Mouse (Mus musculus): ENCODE data around the gene 2200002D01Rik.

2200002D01Rik gene

GRCm38 (mm10) chr7:29279924-29280323 lies 31.7 kb upstream of the 2200002D01Rik start:
- peak; percentile 43 for DNase-seq (ENCODE audit: low read depth, low spot score)

DNA sequence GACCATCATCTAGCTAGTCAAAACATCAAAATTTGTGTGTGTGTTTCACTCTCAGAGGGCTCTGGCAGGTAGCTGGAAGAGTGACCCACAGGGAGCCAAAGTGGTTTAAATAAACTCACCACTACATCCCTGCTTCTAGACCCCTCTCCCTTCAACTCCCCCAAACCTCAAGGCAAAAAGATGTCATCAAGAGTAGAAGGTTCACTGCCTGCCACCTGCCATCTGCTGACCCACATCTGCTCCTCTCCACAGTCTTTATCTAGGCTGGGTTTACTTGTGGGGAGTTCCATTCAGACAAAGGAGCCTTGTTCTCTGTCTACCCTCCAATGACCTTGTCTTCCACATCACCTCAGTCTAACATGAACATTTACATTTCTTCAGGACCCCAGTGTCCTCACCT lies 31.0 kb upstream of the 2200002D01Rik start:
- DNase-seq (ENCODE audit: low read depth, low spot score), result no peak

GRCm38 (mm10) chr7:29277510-29277909 lies 29.2 kb upstream of the 2200002D01Rik start:
- DNase-seq (ENCODE audit: low read depth, low spot score), result no peak

DNA sequence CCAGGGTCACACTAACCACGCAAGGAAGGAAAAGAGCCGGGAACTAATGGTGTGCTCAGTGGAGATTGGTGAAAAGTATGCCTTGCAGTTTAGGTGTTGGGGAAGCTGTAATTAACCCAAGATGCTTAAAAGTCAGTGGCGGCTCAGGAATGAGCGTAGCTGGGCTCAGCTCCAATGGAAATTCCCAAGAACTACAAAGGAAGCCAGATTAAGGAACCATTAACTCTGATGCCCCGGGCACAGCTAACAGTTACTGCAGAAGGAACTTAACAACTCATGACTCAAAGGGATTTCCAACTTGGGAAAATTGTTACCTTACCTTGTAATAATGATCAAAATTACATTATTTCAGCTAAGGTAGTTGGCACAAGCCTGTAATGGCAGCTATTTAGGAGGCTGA lies 28.4 kb upstream of the 2200002D01Rik start:
- no peak for DNase-seq (ENCODE audit: low read depth, low spot score)

GRCm38 (mm10) chr7:29271687-29272465 lies 23.6 kb upstream of the 2200002D01Rik start:
- no peak for DNase-seq (ENCODE audit: low read depth, low spot score)

DNA sequence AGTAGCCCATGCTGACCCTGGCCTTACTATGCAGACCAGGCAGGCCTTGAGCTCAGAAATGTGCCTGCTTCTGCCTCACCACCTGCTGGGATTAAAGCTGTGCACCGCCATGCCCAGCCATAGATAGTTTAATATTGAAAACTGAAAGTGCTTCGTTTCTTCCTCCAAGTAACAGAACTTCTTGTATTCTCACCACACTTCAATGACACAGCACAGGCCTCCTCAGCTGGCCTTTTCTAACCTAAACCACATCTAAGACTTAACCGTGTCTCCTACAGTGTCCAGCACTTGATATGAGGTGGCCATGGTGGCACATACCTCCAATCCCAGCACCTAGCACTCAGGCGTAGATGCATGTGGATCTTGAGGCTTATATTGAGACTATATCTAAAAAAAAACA lies 22.2 kb upstream of the 2200002D01Rik start:
- no peak for DNase-seq (ENCODE audit: low read depth, low spot score)

- no peak for DNase-seq (ENCODE audit: low read depth, low spot score)
Measured at GRCm38 (mm10) chr7:29266931-29267330, 18.7 kb upstream of the 2200002D01Rik start.

GRCm38 (mm10) chr7:29265636-29266035 lies 17.4 kb upstream of the 2200002D01Rik start:
- no peak for DNase-seq (ENCODE audit: low read depth, low spot score)

DNA sequence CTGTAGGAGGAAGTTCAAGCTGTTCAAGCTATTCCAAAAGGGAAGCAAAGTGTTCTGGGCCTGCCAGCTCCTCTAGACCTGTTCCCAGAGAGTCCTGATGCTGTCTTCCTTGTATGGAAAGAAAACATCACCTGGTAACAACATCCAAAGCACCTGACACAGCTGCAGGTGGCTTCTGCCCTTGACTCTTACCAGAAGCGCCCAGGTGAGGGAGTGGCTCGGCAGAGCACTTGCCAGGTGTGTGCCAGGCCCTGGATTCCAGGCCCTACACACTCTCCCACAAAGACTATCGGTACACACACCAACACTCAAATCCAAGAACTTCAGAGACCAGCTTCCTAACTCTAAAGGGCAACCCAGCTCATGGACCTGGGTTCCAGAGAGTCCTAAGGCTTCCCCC lies 15.6 kb upstream of the 2200002D01Rik start:
- no peak for DNase-seq (ENCODE audit: low read depth, low spot score)

GRCm38 (mm10) chr7:29262151-29262550 lies 13.9 kb upstream of the 2200002D01Rik start:
- no peak for DNase-seq (ENCODE audit: low read depth, low spot score)

GRCm38 (mm10) chr7:29259781-29260730 lies 11.8 kb upstream of the 2200002D01Rik start:
- no peak for DNase-seq (ENCODE audit: low read depth, low spot score)

GRCm38 (mm10) chr7:29257368-29257767 lies 9.1 kb upstream of the 2200002D01Rik start:
- no peak for DNase-seq (ENCODE audit: low read depth, low spot score)

GRCm38 (mm10) chr7:29255875-29256274 lies 7.6 kb upstream of the 2200002D01Rik start:
- no peak for DNase-seq (ENCODE audit: low read depth, low spot score)

DNA sequence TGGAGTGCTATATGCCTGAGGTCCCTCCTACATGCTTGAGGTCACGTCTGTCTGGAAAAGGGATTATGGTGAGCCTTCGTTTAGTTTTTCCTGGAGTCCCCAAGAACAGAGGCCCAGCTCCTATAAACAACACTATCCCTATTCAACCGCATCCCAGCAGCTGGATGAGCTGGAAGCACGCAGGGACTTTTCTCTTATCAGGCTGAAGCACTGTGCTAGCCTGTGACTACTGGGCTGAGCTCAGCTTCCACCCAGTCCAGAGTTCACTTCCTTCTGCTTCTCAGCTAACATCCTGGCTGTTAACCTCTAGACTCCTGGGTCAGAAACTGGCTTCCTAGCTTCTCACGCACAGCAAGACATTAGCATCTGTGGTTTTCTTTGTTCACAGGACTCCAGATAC lies 5.6 kb upstream of the 2200002D01Rik start:
- no peak for DNase-seq (ENCODE audit: low read depth, low spot score)

DNA sequence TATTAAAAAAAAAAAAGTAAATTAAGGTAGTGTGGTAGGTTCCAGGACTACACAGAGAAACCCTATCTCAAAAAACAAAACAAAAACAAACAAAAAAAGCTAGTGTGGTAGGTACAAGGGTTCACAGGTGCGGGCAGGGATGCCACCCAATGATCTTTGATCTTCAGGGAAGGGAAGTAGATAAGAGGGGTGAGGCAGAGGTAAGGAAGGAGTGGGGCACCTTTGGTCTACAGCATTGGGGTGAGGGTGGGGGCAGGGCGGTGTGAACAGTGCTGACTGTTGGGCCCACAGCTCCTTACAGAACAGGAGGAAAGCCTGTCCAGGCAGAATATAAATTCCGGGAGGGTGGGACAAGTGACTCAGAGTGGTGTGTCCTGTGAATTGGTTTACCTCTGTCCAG lies 2.9 kb upstream of the 2200002D01Rik start:
- DNase-seq (ENCODE audit: low read depth, low spot score), result no peak

DNA sequence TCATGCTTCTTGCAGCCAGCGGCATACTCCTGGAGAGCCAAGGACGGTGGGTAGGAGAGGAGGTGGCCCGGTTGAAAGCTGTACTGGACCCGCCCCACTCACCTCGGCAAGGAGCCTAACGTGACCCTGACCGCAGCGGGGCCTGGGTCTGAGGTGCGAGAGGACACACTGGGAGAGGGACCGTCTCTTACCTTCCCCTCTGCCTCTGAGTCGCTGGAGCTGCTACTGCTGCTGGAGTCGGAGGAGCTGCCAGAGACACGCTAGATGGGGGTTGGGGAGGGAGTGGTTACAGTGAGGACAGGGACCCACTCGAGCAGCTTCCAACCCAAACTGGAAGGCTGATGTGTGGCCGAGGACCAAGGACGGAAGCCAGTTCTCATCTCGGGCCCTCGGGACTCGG lies 560 bp downstream of the 2200002D01Rik start:
- peak; percentile 27 for DNase-seq (ENCODE audit: low read depth, low spot score)

DNA sequence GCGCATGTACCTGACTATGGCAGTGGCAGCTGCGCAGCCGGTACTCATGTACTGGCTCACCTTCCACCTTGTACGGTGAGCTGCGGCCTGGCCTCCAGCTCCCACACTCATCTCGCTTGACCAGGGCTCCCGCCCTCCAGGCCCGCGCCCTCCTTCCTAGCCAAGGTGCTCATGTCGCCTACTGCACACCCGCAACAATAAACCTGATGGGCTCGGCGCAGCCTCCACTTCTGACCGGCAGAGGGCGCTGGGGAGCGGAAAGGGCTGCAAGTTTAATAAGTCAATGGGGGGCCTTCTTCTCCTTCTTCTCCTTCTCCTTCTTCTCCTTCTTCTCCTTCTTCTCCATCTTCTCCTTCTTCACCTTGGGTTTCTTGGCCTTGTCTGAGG lies 959 bp downstream of the 2200002D01Rik start:
- peak; percentile 85 for DNase-seq (ENCODE audit: low read depth, low spot score)

- no peak for DNase-seq (ENCODE audit: low read depth, low spot score)
Measured at GRCm38 (mm10) chr7:29246619-29247313, 1.5 kb downstream of the 2200002D01Rik start.

GRCm38 (mm10) chr7:29246015-29246414 lies 2.3 kb downstream of the 2200002D01Rik start:
- DNase-seq (ENCODE audit: low read depth, low spot score), result no peak

DNA sequence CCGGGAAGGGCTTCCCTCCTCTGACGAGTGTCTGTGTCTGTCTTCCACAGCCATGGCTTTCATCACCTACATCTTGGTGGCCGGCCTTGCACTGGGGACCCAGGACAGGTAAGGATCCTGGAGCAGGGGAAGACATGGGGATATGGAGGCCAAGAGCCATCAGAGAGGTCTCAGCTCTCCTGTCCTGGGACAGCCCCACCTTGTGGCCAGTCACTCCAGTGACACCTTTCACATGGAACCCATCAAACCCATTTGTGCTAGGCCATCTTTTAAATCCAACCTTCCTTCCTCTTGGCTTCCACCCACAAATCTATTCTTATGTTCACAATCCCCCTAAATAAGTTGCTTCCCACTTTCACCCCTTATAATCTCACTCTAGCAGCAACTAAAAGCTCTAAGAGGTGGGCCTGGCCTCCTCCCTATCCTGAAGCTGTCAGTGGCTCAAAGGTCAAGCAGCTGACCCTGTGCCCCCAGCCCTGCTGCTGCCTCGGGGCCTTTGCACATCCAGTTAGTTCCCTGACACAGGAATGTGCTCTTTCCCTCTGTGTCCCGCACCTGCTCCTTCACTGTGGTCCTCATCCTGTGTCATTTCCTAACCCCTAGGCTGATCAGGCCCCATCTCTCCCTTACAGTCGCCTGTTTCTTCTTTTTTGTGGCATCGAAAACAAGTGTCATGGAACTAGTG lies 3.4 kb downstream of the 2200002D01Rik start:
- DNase-seq (ENCODE audit: low read depth, low spot score), result peak; percentile 71

Measured in ES-CJ7 (cell line).